Mouse (Mus musculus) testis, adult 2 months (tissue): Measurements from ENCODE around the gene AC141477.1. TPM values are rescaled to one million over a fixed set of nuclear protein-coding genes. Genes with fewer than 3 reads are reported as not detected.

Source experiments
- H3K27ac ChIP-seq: fragments of 200-500 bp; 2 replicates; pipeline ENCODE4 v1.5.1; 2012; ENCODE audit warnings: low read depth, low read length; ENCODE audit not compliant: control insufficient read depth, insufficient read depth
- H3K27me3 ChIP-seq: fragments of 200-500 bp; 2 replicates; pipeline ENCODE4 v1.6.1; 2012; ENCODE audit warnings: mild to moderate bottlenecking, low read length, moderate library complexity; ENCODE audit not compliant: control insufficient read depth, insufficient read depth
- H3K36me3 ChIP-seq: fragments of 200-500 bp; 2 replicates; pipeline ENCODE4 v1.6.1; 2012; ENCODE audit warnings: mild to moderate bottlenecking, low read length; ENCODE audit not compliant: control insufficient read depth, insufficient read depth
- H3K4me1 ChIP-seq: fragments of 200-500 bp; 2 replicates; pipeline ENCODE4 v1.6.1; 2012; ENCODE audit warnings: low read length; ENCODE audit not compliant: control insufficient read depth, insufficient read depth
- H3K4me3 ChIP-seq: fragments of 200-500 bp; 2 replicates; pipeline ENCODE4 v1.5.1; 2012; ENCODE audit warnings: low read depth, mild to moderate bottlenecking, low read length, moderate library complexity, mixed read lengths; ENCODE audit not compliant: control insufficient read depth
- CTCF ChIP-seq: fragments of 200-500 bp; IDR thresholded peaks from 2 replicates; pipeline ENCODE4 v1.5.1; 2012; ENCODE audit warnings: low read depth, mild to moderate bottlenecking, inconsistent platforms, low read length, moderate library complexity; ENCODE audit not compliant: control insufficient read depth, insufficient read depth, insufficient replicate concordance
- POLR2A ChIP-seq: fragments of 200-500 bp; IDR thresholded peaks from 2 replicates; pipeline ENCODE4 v1.6.1; 2012; ENCODE audit warnings: low read depth, mild to moderate bottlenecking, inconsistent platforms, low read length, moderate library complexity; ENCODE audit not compliant: control insufficient read depth
- polyA plus RNA-seq: library from polyadenylated mRNA; depleted of rRNA; stranded (reverse); fragments of >200 nt; gene quantifications from 2 replicates; pipeline ENCODE4 v1.2.3, GENCODE M21; 2012; rRNA removed

The AC141477.1 gene
- not detected in 2 replicates for polyA plus RNA-seq

DNA sequence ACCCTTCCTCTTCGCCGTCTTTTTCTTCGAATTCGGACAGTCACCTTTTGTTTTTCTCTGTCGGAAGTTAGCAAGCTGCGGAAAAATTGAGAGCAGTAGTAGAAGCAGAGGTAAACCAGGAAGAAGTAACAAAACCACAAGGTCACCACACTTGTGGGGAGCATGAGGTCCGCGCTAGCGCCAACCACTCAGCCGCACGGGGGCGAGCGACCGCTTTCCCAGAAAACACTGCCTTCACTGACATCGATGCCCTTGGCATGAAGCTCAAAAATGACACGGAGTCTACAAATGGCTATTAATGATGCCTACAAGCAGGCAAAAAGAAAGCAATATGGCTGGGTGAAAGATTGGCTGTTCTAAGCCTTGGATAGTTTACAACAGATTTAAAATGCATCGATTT, at the start of gene AC141477.1:
Gene AC141477.1, minus strand, starts transcription at position 164 of the 400 bp plus-strand sequence.
- Histone ChIP-seq H3K4me1 (peaks cover 12% of the 10 kb centered on the region), H3K27ac (peak within 1 kb of the TSS; percentile 71), H3K4me3 (peak within 1 kb of the TSS; percentile 99), H3K27me3 (no peaks in the 10 kb centered on the region), H3K36me3 (peaks cover 5% of the 10 kb centered on the region; the same call in 1 of the 2 replicates)
- TF ChIP-seq CTCF, result no peak

DNA sequence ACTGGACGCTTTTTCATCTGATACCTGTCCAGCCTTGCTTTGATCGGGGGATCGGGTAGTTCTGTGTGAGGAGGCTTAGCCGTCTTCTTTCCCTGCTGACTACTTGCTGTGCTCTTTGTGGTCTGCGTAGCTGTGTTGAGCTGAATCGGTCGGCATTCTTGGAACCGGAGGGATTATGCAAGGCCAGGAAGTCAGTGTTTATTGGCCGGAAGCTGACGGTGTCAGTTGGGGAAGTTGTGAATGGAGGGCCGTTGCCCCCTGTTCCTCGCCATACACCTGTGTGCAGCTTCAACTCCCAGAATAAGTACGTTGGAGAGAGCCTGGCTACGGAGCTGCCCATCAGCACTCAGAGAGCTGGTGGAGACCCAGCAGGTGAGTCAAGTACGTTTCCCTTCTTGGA, 49.0 kb upstream of the AC141477.1 start:
- no peak overlapping the region for H3K27ac ChIP-seq
- no peak overlapping the region for H3K4me3 ChIP-seq
- H3K4me1 ChIP-seq, result no peaks in the 10 kb centered on the region
- peaks cover 13% of the 10 kb centered on the region for H3K36me3 ChIP-seq
- H3K27me3 ChIP-seq, result no peaks in the 10 kb centered on the region
- TF ChIP-seq POLR2A, result no peak
- no peak for TF ChIP-seq CTCF

DNA sequence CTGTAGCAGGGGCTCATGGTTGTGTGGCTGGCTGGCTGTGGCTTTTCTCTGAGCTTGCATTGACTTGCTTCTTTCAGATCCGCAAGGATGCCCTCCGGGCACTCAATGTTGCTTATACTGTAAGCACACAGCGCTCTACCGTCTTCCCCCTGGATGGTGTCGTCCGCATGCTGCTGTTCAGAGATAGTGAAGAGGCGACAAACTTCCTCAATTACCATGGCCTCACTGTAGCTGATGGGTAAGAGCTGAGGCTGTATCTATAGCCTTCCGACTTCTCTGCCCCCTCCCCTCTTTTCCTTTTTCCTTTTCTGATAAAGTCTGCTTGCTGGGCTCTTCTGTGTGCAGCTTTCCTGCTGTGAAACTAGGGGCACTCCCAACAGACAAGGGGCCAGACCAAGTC, 48.0 kb upstream of the AC141477.1 start:
- Histone ChIP-seq H3K4me1 (no peaks in the 10 kb centered on the region), H3K27ac (no peak overlapping the region), H3K27me3 (no peaks in the 10 kb centered on the region), H3K36me3 (peaks cover 14% of the 10 kb centered on the region), H3K4me3 (no peak overlapping the region)
- TF ChIP-seq POLR2A, result no peak
- no peak for TF ChIP-seq CTCF

DNA sequence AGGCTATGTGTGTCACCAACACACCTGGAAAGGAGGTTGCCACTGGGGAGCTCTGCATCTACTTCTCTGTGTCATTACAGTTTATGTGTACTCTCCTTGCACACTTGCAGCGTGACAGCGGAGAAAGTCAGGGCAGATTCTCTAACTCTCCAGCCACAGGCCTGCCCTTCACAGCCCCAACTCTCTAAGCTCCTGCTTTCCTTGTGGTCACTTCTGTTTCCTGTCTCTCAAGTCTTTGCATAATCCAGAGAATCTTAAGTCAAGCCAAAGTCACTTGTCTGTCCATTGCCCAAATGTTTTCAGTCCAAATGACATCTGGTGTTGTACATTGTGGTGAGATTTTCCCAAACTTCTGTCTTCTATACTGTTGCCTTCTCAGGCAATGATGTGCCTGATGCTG, 46.1 kb upstream of the AC141477.1 start:
- H3K27ac ChIP-seq, result no peak overlapping the region
- H3K27me3 ChIP-seq, result no peaks in the 10 kb centered on the region
- H3K36me3 ChIP-seq, result peaks cover 16% of the 10 kb centered on the region
- no peak overlapping the region for H3K4me3 ChIP-seq
- H3K4me1 ChIP-seq, result no peaks in the 10 kb centered on the region
- TF ChIP-seq POLR2A (no peak), CTCF (no peak)

DNA sequence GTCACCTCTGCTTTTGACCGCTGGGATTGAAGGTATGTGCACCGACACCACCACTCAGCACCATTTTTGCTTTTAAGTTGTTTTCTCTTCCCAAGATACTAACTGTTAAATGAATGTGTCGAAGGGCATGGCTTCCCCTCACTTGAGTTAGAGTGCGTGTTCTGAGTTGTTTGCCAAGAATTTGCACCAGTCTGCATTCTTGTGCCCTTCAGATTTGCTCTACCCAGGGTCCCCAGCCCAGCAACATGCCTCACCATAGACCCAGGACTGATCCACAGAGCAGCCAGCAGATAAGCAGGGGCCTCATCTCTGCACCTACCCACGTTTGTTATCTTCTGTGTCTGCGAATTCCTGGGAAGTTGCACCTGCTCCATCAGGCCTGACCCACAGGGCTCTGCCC, 41.2 kb upstream of the AC141477.1 start:
- Histone ChIP-seq H3K4me3 (no peak overlapping the region), H3K27ac (no peak overlapping the region), H3K4me1 (no peaks in the 10 kb centered on the region), H3K27me3 (no peaks in the 10 kb centered on the region), H3K36me3 (peaks cover 4% of the 10 kb centered on the region)
- TF ChIP-seq CTCF, result no peak
- TF ChIP-seq POLR2A, result no peak

DNA sequence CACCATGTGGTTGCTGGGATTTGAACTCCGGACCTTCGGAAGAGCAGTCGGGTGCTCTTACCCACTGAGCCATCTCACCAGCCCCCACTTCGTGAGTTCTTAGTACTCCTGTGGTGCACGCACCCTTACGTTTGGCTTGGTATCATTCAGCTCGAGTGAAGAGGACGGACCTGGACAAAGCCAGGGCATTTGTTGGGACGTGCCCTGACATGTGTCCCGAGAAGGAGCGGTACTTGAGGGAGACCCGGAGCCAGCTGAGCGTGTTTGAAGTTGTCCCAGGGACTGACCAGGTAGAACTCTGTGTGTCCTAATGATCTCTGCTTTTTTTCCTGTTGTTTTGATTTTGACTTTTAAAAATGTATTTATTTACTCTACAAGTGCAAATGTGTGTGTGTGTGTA, 40.6 kb upstream of the AC141477.1 start:
- Histone ChIP-seq H3K27ac (no peak overlapping the region), H3K4me1 (no peaks in the 10 kb centered on the region), H3K4me3 (no peak overlapping the region), H3K27me3 (no peaks in the 10 kb centered on the region), H3K36me3 (peaks cover 4% of the 10 kb centered on the region)
- no peak for TF ChIP-seq CTCF
- no peak for TF ChIP-seq POLR2A

DNA sequence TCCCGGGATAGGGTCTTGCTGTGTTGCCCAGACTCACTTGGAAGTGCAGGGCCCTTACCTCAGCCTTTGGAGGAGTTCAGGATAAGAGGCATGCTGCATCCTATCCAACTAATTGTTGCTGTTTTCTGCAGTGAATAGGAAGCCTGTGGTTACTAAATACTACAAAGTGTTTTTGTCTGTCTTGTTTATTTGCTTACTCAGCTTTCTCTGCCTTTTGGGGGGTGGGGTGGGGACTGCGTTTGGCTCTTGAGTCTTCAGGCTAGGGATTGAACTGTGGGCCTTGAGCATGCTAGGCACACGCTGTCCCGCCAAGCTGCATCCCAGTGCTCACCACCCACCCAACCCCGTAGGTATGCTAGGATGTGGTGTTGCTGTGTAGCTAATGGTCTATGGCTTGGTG, 33.5 kb upstream of the AC141477.1 start:
- H3K4me1 ChIP-seq, result no peaks in the 10 kb centered on the region; the same call in 1 of the 2 replicates
- H3K27me3 ChIP-seq, result no peaks in the 10 kb centered on the region
- TF ChIP-seq POLR2A, result no peak
- no peak for TF ChIP-seq CTCF
- H3K36me3 ChIP-seq, result no peaks in the 10 kb centered on the region; the same call in 1 of the 2 replicates
- H3K27ac ChIP-seq, result no peak overlapping the region
- no peak overlapping the region for H3K4me3 ChIP-seq
